Mouse (Mus musculus) left cerebral cortex, postnatal 10 days (tissue): Measurements from ENCODE around the gene Zfp276. TPM values are rescaled to one million over a fixed set of nuclear protein-coding genes. Genes with fewer than 3 reads are reported as not detected.
"Not testable (repeated sequence)": the region's sequence is repeated elsewhere in the genome, so short reads cannot be mapped to it uniquely, and the experiment has no call there.

Experiments used
- DNase-seq, 2 experiments: peaks; one replicate each; pipeline ENCODE4 v3.0.0; 2021 to 2022; ENCODE audit warnings: low spot score in 2 of 2, mixed read lengths in 1 of 2; ENCODE audit errors: extremely low spot score in 1 of 2
- intact Hi-C: fragments of 180-260 bp; cut with DNase I; formaldehyde crosslinking; loops from one replicate; pipeline ENCODE4 v1.15.1; 2025
- total RNA-seq, 2 experiments: library from RNA; stranded (reverse); gene quantifications; 2 replicates each; pipeline ENCODE4 v1.2.3; 2021

Zfp276 gene
- total RNA-seq, 2 experiments from 2014 or later, result 21.6 to 25.2 TPM

DNA sequence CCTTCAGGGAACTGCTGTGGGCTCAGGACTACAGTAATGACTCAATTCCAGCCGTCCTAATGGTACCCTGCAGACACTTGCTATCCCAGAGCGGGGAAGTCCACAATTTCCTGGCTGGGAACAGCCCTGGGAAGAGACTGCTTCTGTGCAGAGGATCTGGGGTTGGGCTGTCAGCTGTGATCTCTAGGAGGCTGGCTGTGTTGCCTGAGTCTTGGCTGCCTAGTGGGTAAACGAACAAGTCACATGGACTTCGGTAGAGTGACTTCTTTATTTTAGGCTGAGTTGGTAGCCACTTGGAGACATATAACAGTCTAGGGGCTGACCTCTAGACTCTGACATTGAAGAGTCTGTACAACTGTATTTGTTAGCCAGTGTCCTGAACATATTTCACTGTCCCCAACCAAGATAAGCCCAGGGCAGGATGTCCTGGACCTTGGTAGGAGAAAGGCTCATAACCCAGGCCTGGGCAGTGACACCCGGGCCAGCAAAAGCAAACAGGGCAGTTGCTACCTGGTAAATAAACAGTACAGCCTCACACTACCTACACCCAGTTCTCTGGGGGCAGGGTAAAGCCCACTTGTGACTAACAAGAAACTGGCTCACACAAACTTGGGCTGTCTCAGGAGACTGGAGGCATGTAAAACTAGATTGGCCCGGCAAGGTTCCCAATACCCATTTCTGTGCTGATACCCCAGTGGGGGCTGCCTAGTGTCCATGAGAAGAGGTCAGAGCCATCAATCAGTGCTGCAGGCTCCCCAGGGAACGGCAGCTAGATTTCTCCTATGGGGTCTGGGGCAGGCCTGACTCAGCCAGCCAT, 11.7 kb upstream of the Zfp276 start:
- no peak for DNase-seq
- intact Hi-C loops, result no loop called here

DNA sequence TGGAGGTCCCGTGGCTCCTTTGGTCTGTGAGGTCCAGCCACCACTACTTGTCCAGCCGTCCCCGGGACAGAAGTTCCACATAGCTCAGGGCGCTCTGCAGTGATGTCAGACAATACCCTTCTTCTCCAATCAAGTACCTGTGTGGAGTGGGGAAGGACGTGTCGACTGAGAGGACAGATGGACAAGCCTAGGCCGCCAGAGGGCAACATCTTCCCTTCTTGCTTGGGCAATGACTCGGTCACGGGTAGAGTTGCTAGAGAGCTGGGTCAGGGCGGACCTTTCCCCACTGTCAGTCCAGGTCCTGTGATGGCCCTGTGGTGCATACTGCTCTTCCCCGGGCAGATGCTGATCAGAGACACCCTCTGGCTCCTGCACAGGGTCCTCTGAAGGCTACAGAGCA, 10.9 kb upstream of the Zfp276 start:
- intact Hi-C loops, result no loop called here

DNA sequence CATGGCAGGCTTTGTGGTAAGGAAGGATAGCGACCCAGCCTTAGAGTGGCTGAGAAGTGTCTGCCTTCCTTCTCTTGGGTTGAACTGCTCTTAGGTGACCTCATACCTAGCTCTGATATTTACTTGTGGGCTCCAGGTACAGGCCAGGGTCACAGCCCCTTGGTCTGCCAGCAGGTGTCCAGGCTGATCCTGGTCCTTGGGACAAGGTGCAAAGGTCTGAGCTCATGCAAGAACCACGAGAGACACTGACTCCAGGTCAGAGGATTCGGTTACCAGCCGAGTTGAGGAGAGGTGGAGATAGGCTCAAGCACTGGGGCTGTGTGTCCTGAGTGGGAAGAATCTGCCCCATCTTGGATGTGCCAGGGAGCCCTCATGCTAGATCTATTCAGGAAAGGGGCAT, 9.6 kb upstream of the Zfp276 start:
- intact Hi-C loops, result no loop called here

More for the DNA sequence above, 10.9 kb upstream of the Zfp276 start:
- DNase-seq, result no peak

DNA sequence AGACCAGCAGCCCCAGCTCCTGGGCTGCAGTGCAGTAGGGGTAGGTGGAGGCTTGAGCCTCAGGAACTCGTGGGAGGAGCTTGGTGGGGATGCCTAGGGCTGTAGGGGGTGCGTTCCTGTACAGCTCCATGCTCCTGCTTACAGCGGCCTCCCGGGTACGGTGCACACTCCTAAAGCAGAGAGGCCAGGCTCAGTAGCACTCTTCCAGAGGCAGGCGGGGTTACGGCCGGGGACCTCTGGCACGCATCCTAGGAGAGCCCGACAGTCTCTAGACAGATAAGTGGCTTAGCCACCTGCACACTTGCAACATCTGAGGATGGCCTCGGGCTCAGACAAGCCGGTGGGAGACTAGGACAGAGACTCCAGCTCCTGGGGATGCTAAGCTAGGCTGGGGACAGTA, 8.5 kb upstream of the Zfp276 start:
- no peak for DNase-seq
- intact Hi-C loops, result no loop called here

More for the DNA sequence above, 9.6 kb upstream of the Zfp276 start:
- DNase-seq, result no peak

DNA sequence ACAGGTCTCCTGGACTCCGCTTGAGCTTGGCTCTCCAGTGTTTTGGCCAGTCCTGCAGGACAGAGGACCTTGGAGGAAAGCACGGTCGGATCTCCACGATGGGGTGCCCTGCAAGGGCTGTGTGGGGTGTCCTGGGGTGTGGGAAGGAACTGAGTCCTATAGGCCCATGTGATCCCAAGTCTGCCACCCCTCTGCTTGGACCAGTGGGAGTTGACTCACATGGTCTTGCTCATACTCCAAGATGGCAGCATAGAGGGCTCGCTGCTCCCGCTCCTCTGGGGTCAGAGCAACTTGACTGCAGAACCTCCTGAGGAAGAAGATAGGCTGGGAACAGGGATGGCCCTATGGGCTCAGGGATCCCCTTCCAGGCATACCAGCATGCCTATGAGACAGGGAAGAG, 6.2 kb upstream of the Zfp276 start:
- no peak for DNase-seq
- intact Hi-C loops, result no loop called here

DNA sequence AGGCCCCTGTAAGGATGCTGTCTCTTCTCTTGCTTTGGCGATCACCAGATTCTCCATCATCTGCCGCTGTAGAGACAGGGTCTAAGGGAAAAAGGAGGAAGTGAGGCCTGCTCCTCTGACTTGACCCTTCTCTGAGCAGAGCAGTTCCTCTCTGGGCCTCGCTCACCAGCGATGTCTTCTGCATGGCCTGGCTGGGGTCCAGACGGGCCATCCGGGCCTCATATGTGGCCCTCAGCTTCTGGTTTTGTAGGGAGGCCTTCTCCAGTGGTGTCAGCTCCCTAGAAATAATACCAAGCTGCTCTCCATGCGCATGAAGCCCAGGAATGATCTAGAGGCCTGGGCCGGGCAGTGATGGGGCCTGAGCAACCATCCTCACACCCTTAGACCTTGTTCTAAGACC, 5.4 kb upstream of the Zfp276 start:
- no peak for DNase-seq
- intact Hi-C loops, result no loop called here

DNA sequence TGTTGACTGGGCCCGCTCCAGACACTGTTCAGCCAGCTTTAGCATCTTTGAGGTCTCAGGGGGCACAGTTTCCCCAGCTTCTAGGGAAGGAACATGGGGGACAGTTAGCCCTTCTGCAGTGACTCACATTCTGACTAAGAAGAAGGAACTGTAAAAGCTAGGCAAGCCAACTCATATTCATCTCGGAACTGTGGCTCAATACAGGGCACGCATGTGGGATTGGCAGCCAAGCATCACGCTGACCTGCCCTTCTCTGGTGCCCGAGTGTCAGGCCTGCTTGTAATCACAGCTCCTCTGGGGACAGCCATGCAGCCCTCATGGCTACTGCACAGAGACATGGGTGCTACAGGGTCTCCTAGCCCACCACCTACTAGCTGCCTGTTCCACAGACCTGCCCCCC, 3.1 kb upstream of the Zfp276 start:
- no peak for DNase-seq
- intact Hi-C loops, result loop anchor here (10.0 kb wide), 1 partner anchor 114 kb away; no protein-coding TSS in a partner anchor

DNA sequence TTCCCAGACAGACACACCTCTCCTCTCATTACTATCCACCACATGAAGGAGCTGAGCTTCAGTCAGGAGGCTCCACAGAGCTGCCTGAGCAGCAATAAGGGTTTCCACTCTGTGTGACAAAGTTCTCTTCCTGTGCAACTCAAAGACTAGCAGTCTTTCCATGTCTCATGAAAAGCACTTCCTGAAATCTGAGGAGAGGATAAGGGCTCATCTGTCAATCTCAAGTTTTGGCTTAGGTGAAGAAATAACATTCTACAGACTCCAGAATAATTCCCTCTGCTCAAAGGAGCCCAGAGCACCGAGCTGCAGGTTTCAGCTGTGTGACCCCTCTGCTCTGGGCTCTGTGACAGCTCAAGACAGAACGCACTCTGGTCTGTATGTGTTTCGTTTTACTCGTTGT, 1.1 kb upstream of the Zfp276 start:
- intact Hi-C loops, result loop anchor here (10.0 kb wide), 1 partner anchor 112 kb away; no protein-coding TSS in a partner anchor

DNA sequence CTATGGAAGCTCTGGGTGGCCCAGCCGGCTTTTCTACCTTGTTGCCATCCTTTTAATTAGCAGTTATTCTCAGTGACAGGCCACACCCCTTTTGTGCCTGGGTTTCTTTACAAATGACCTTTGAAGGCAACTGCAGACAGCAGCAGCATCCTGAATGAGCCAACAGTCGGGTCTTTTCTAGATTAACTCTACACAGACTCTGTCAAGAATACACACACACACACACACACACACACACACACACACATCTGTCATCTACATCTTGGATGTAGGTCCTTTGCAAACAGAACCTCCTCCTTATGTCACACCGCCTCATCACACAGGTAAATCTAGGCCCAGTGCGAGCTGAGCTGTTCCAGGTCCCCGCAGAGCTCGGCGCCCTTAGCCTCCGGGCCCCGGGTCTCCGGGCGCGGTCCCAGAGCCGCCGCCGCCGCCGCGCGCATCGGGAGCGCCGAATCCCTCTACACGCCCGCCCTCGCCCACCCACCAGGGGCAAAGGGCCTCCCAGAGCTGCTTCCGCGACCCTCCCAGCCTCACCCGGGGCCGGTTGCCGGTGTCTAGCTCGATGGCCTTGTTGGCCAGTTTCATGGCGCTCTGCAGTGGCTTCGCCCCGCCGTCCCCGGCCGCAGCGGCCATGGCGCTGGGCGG, 420 bp upstream of the Zfp276 start:
- no peak for DNase-seq
- intact Hi-C loops, result loop anchor here (10.0 kb wide), 1 partner anchor 111 kb away; no protein-coding TSS in a partner anchor

More for the DNA sequence above, 1.1 kb upstream of the Zfp276 start:
- DNase-seq, result no peak

DNA sequence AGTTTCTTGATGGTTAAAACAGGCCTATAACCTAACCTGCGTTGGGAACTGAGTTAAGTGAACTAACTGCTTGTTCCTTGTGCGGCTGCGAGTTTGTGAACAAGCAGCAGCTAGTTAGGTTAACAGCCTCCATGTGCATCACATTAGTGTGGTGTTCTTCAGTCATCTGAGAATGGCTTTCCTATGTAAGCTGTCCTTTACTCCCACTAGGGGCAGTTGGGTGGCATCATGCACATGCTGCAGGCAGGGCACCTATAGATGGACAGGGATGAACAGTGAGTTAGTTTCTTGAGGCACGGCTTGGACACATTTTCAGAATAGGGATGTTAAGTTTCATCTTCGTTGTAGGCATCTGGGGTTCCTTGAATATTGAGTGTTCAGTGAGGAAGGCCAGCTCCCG, 1.2 kb downstream of the Zfp276 start:
- intact Hi-C loops, result loop anchor here (10.0 kb wide), 1 partner anchor 110 kb away; no protein-coding TSS in a partner anchor
- no peak for DNase-seq

DNA sequence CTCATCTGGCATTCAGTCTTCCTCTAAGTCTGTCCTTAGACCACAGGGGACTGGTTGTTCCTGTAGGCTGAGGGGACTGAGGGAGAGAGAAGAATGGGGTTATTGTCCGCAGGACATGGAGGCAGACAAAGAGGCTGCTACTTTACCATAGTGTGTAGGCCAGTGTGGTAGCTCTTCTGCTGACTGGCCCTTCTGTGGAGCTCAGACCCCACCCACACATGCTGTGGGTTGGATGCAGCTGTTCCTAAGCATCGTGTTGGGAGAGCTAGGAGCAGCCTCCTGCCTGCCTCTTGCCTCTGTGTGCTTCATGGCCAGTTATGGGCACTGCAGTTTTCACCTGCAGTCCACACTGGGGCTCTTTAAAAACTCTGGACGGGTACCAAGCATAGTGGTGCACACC, 3.1 kb downstream of the Zfp276 start:
- intact Hi-C loops, result loop anchor here (10.0 kb wide), 1 partner anchor 108 kb away; no protein-coding TSS in a partner anchor
- DNase-seq, result no peak

DNA sequence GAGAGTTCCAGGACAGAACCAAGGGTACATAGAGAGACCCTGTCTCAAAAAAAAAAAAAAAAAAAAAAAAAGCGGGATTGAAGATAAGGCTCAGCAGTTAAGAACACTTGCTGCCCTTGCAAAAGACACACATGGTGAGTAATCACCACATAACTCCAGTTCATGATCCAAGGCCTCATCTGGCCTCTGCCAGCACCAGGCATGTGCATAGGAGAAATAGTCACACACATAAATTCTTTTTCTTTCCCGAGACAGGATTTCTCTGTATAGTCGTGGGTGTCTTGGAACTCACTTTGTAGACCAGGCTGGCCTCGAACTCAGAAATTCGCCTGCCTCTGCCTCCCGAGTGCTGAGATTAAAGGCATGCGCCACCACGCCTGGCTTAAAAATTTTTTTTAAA, 3.6 kb downstream of the Zfp276 start:
- intact Hi-C loops, result loop anchor here (10.0 kb wide), 1 partner anchor 107 kb away; no protein-coding TSS in a partner anchor
- DNase-seq, result not testable (repeated sequence)

DNA sequence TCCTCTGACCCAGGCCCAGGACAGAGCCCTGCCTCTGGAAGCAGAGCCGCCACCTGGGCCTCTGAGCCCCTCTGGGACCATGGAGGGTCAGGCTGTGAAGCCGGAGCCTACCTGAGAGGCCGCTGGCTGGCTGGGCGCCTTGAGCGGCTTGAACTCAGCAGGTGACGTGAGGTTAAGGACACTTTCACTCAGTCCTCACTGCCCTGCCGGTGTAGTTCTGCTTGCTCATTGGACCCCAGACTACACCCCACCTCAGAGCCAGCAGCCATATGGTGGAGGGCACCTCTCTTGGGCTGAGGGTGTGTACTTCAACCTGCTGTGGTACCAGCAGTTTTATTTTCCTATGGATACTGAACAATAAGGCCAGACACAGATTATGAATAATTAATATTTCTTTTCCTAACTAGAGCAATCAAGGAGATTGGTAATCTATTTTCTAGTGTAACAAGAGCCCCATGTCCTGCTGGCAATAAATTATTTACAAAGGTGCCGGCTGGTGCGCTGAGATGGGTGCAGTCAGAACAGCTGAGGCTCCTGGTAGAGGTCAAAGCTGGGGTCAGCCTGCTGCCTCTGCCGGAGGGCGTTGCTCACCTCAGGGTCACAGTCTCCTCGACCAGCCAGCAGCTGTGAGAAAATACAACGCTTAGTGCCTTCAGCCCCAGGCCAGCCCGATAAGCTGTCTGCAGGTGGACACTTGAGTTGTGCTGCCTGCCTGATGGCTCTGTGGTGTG, 14.1 kb downstream of the Zfp276 start:
- DNase-seq, result no peak
- intact Hi-C loops, result no loop called here

DNA sequence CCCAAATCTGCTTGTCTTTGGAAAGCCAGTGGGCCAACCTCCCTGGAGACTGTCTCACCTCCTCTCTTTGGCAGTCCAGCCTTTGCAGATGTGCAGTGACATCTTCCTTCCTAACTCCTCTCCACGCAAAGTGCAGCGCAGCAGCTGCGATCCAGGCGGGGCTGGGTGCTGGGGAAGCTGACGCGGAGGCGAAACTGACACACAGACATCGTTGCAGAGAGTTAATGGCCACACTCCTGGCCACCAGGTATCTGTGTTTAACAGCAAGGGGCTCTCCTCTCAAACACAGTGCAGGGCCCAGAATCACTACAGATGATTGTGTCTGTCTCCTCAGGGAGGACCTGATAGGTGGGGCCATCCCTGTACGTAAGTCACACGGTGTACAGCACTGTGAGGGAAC, 17.2 kb downstream of the Zfp276 start:
- no peak for DNase-seq
- intact Hi-C loops, result no loop called here

DNA sequence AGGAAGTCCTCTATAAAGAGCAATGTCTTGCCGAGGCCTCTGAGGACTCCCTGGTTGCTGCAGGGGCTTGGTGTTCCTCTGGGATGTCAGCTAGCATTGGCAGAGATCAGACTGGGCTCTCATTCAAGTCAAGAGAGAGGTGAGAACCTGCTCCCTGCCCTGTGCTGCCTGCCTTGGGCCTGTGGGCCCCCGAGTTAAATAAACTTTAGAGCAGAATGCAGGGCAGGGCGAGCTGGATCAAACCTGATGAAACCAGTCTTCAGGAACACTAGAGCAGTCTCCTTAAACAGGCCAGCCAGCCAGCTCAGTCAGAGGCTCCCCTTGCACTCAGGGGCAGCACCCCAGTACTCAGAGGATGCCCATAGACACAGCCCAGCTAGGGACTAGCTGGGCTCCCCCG, 17.9 kb downstream of the Zfp276 start:
- no peak for DNase-seq
- intact Hi-C loops, result no loop called here

DNA sequence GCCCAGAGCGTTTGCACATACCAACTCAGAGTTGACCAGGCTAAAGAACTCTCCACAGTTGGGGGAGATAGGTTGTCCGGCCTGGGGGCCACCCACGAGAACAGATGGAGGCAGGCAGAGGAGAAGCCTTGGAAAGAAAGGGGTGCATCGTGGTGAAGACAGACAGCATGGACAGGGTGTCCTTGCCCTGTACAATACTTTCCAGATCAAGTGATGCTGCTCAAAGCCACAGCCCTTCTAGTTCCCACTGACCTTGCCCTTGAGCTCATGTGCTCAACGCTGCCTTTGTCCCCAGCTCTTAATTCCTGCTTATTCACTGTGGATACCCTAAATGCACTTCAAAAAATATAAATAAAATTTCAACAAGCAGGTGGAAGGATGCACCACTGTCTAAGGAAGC, 20.5 kb downstream of the Zfp276 start:
- no peak for DNase-seq
- intact Hi-C loops, result no loop called here

DNA sequence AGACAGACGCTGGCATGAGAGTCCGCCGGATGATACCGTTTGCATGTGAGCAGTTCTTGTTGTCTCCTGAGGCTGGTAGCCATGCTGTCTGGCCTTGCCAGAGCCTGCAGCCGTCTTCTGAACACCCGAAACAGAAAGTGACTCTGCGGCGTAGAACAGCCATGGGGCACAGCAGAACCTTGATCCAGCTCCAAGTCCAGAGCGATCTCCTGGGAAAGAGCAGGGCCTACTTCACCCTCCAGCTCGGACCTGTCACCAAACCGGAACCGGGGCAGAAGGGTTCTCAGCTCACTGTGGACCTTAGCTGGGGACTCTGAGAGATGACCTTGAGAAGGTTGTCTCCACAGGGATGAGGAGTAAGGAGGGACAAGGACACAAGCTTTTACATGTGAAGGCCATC, 21.1 kb downstream of the Zfp276 start:
- intact Hi-C loops, result no loop called here
- no peak for DNase-seq

DNA sequence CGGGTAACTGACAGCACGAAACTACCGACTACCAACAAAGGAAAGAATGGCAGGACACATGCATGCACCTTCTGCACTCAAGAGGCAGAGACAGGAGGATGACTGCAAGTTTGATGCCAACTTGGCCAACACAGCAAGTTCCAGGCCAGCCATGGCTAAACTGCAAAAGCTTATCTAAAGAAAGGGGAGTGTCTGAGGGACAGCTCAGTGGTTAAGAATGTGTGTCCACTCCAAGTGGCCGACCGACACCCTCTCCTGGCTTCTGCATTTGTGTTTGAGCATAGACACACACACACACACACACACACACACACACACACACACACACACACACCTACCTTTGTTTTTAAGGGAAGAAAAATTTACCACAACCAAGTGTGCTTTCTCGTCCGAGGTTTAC, 24.4 kb downstream of the Zfp276 start:
- intact Hi-C loops, result no loop called here
- no peak for DNase-seq

DNA sequence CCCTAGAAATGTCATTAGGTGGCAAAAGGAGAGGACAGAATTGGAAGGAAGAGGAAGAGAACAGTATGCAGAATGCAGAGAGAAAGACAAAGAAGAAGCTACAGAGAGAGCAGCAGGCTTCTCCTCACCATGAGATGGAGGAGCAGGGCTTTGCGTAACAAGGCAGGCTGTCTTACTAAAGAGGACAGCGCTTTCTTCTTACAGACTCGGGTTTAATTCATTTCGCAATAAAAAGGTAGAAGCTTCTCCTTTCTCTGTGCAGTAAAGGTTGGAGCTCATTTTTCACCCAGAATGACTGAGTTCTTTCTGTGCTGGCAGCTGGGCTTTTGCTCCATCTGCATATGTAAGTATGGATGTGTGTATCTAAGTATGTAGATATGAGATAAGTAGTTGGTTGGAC, 25.8 kb downstream of the Zfp276 start:
- intact Hi-C loops, result no loop called here
- no peak for DNase-seq
